Mouse (Mus musculus): ENCODE results near the gene Lef1. TPM values are rescaled to one million over a fixed set of nuclear protein-coding genes. Genes with fewer than 3 reads are reported as not detected.

Gene Lef1
- total RNA-seq (2021), result 1 to 10 TPM; 6.6 to 7.9 TPM

- peak; percentile 62 for DNase-seq
- intact Hi-C loops (cut with DNase I), result no loop called here
Measured at GRCm38 (mm10) chr3:131110191-131111150, at the start of gene Lef1. Lef1 (plus strand) TSS chr3:131110471.

GRCm38 (mm10) chr3:131065001-131065400, 45.3 kb upstream of the Lef1 start:
- no peak for DNase-seq
- intact Hi-C loops (cut with DNase I), result no loop called here

GRCm38 (mm10) chr3:131066171-131066570, 44.1 kb upstream of the Lef1 start:
- intact Hi-C loops (cut with DNase I), result no loop called here
- DNase-seq, result no peak

DNA sequence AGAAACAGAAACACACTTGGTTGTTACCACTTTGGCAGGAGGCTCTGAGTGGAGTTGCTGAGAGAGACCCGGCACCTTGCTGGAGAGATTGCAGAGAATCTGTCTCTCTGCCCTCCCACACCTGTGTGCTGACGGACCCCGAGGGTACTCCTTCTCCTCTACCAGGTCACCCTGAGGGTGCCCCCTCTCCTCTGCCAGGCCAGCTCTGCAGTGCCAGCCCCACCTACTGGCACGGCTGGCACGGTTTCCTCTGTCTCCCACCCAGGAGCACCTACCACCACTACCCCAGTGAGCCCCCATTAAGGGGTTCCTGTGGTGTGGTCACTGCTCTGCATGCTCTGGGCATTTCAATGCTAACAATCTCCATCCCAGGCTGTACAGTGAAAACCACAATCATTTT, 42.3 kb upstream of the Lef1 start:
- no peak for DNase-seq
- intact Hi-C loops (cut with DNase I), result no loop called here

DNA sequence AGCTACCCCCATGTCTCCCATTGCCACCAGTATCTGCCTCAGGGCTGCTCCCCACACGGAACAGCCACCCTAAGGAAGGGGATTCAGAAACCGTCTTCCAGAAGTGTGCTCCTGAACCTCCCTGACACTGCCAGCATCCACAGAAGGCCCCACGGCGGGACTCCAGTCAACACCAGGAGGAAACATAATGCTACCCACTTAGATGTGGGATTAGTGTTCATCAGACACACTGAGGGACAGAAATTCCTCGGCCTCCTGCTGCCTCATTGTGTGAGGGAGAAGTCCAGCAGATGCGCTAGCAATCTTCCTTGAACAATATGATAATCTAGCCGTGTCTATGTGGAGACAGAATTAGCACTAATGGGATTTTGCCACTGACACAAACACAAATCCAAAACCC, 40.1 kb upstream of the Lef1 start:
- DNase-seq, result peak; percentile 29
- intact Hi-C loops (cut with DNase I), result no loop called here

DNA sequence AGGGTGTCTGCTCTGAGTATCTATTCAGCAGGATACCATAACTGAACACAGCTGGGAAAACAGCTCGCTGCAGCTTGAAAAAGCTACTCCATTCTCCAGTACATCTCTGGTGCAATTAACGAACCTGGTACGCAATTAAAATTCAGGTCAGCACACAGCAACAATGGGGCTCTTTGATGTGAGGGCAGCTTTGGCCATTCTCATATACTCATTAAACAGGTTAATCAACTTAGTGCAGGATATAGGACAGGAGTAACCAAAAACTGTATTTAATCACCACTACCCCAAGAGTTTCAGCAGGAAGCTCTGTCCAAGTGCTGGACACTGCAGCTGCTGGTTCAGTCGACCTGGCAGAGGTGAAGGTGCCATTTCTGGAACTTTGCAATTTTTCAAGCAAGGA, 37.6 kb upstream of the Lef1 start:
- no peak for DNase-seq
- intact Hi-C loops (cut with DNase I), result no loop called here

DNA sequence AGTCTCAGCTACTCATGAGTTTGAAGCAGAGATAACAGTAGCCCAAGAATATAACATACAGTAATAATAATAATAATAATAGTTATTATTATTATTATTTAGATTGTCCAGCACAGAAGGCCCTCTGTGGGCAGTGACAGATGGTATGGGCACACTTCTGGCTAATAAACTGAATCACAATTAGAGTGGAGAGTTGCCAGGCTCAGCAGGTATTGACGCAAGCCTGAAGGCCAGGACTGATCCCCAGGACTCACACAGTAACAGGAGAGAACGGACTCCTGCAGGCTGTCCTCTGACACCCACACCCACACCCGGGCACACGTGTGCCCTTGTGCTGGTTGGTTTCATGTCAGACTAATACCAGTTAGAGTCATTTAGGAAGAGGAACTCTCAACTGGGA, 36.3 kb upstream of the Lef1 start:
- DNase-seq, result peak; percentile 39
- intact Hi-C loops (cut with DNase I), result no loop called here

DNA sequence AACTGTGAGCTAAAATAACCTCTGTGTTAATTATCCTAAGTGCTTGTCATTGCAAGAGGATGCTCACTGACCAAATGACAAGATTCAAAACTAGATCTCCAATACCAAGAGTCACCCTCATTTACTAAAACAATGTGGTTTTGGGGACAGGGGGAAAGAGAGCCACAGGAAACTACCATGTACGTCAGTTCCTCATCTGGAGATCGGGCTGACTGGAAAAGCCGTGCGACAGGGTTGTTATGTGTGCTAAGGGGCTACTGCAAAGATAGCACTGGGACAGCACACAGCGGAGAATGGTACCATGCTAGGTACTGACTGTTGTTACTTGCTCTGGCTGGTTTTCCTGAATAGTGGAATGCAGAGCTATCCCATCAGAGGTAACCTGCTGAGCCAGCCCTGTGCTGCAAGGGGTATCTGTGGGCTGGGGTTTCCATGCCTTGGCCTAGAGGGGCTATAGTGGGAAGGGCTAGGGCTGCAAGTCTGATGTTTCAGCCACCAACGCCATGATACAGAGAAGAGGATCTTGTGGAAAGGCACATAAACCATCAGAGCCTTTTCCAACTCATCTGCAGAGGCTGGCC, 32.1 kb upstream of the Lef1 start:
- DNase-seq, result no peak
- intact Hi-C loops (cut with DNase I), result no loop called here

GRCm38 (mm10) chr3:131078719-131079118, 31.6 kb upstream of the Lef1 start:
- intact Hi-C loops (cut with DNase I), result no loop called here
- DNase-seq, result no peak

- intact Hi-C loops (cut with DNase I), result loop anchor here (10.0 kb wide), 1 partner anchor 89 kb away; no protein-coding TSS in a partner anchor
- DNase-seq, result no peak
Measured at GRCm38 (mm10) chr3:131083722-131084121, 26.5 kb upstream of the Lef1 start.

- DNase-seq, result no peak
- intact Hi-C loops (cut with DNase I), result loop anchor here (10.0 kb wide), 1 partner anchor 90 kb away; no protein-coding TSS in a partner anchor
Measured at GRCm38 (mm10) chr3:131084718-131085561, 25.3 kb upstream of the Lef1 start.

DNA sequence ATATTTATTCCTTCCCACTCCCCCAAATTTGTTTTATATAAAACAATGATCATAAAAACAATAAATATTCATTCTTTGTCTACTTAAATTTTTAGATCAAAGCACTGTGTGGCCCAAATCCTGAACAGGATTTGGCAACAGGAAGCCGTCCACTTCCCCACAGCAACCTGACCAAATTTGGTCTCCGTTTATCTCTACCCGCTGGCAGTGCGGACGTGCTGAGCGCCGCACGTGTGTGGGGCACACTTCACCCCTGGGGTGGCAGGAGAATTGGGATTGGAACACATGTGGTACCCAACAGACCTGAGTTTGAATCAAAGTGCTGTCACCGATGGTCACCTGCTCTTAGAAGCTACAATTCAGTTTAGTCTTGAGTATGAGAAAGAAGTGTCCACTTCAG, 24.3 kb upstream of the Lef1 start:
- intact Hi-C loops (cut with DNase I), result loop anchor here (10.0 kb wide), 1 partner anchor 91 kb away; no protein-coding TSS in a partner anchor
- DNase-seq, result no peak

DNA sequence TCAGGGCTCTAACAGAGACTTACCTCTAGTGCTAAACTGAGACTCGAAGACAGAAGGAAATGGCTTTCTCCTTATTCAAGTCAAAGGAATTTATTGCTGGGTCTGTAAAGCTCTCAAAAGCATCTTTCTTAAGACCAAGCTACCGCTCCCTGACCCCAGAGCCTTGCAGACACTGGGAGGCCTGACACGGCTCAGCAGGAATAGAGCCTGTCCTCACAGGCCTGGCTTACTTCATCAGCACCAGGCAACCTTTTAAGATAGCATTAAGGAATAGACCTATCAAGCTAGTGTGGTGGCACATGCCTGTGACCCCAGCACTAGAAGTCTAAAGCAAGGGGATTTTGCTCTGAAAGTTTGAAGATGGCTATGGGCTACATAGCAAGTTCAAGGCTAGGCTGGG, 20.6 kb upstream of the Lef1 start:
- no peak for DNase-seq
- intact Hi-C loops (cut with DNase I), result loop anchor here (10.0 kb wide), 1 partner anchor 95 kb away; no protein-coding TSS in a partner anchor

- no peak for DNase-seq
- intact Hi-C loops (cut with DNase I), result no loop called here
Measured at GRCm38 (mm10) chr3:131092113-131092512, 18.2 kb upstream of the Lef1 start.

DNA sequence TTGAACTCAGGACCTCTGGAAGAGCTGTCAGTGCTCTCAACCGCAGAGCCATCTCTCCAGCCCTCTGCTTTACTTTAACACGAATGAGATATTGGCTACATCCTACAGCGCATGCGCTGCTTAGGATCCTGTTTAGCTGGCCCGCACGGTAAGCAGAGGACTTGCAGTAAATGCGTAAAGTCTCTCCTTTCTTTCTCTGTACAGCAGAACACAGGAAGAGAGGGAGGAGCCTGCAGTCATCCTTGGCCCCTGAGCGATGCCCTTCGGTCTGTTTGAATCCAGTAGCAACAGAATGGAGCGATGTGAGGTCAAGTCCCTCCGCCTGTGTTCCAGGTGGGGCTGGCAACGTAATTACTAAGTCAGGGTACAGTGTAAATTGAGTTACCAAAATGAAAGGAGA, 16.5 kb upstream of the Lef1 start:
- intact Hi-C loops (cut with DNase I), result no loop called here
- DNase-seq, result no peak

GRCm38 (mm10) chr3:131096105-131096504, 14.2 kb upstream of the Lef1 start:
- no peak for DNase-seq
- intact Hi-C loops (cut with DNase I), result no loop called here

GRCm38 (mm10) chr3:131102191-131102774, 8.0 kb upstream of the Lef1 start:
- DNase-seq, result no peak
- intact Hi-C loops (cut with DNase I), result no loop called here

DNA sequence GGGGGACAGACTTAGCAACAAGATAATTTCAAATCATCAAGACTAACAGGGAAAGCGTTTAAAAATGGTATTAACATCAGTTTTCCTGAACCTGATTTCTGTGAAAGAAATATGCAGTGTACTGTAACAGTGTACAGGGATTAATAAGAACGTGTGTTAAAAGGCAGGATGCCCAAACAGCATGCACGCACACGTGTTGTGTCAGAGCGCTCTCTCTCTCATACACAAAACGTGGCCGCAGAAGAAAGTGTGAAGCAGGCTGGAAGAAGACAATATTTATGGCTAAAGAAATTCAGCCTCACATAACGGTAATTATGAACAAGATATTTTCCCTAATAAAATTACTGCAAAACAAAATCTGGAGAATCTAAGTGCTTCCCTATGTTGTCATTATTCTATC, 4.9 kb upstream of the Lef1 start:
- intact Hi-C loops (cut with DNase I), result no loop called here
- no peak for DNase-seq

- no peak for DNase-seq
- intact Hi-C loops (cut with DNase I), result no loop called here
Measured at GRCm38 (mm10) chr3:131105940-131106401, 4.3 kb upstream of the Lef1 start.

DNA sequence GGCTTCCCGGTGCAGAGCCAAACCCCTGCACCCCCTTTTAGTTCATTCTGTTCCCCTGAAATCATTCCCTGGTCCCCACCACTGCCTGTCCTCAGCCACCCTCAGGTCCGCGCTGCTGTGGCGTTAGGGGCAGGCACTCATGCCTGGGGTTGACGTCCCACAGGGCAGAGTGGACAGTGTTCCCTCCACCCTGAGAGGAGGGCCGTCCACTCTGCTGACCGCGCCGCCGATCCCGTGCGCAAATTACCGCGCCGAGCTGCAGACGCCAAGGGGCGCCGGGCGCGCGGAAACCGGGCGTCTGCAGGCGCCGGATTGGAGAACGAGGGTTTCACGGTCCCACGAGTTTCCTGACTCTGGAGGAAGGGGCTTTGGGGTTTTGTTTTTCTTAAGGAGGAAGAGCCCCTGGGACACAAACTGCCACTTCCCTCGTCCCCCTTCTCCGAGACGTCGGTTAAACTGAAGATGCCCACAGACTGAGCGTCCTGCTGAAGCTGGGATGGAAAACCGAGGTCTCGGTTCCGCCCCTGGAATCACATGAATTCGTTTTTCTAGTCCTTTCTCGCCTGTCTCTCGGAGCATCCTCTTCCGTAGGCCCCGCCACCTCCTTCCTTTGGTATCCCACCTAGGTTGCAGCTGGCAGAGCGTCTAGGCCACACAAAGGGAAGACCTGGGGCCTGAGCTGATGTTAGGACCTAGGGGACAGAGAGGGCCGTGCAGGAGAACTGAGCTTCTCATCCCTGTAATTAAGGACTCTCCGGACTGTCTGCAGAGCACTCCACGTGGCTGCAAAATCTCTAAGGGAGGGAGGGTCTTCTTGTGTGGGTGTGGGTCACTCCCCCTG, 3.6 kb upstream of the Lef1 start:
- no peak for DNase-seq
- intact Hi-C loops (cut with DNase I), result no loop called here
